Mouse (Mus musculus): ENCODE data around the gene Pigf. TPM values are rescaled to one million over a fixed set of nuclear protein-coding genes. Genes with fewer than 3 reads are reported as not detected.

Gene Pigf
- polyA plus RNA-seq, 1 experiment from 2014 or later: 25.3 TPM

Other genes starting within 250 kb of the Pigf start
- gene Tmem247, start 108.1 kb downstream of the Pigf start, polyA plus RNA-seq (2014; fragmentation: Nextera tagmentation; extraction: Ambion mirVana): not detected in 2 replicates
- gene Atp6v1e2, start 77.5 kb downstream of the Pigf start, polyA plus RNA-seq (2014; fragmentation: Nextera tagmentation; extraction: Ambion mirVana): not detected in 2 replicates
- 36.9 and 37.8 TPM in 2 replicates for gene Rhoq, start 62.3 kb downstream of the Pigf start, polyA plus RNA-seq (2014; fragmentation: Nextera tagmentation; extraction: Ambion mirVana)
- 111 and 118 TPM in 2 replicates for gene Cript, start 144 bp upstream of the Pigf start, polyA plus RNA-seq (2014; fragmentation: Nextera tagmentation; extraction: Ambion mirVana)
- 24.1 and 28.2 TPM in 2 replicates for gene Socs5, start 82.3 kb upstream of the Pigf start, polyA plus RNA-seq (2014; fragmentation: Nextera tagmentation; extraction: Ambion mirVana)
- gene Mcfd2, start 240.5 kb upstream of the Pigf start, polyA plus RNA-seq (2014; fragmentation: Nextera tagmentation; extraction: Ambion mirVana): 113 TPM in 2 replicates